Mouse (Mus musculus): ENCODE results near the gene Mpzl2. TPM values are rescaled to one million over a fixed set of nuclear protein-coding genes. Genes with fewer than 3 reads are reported as not detected.
"Not testable (repeated sequence)": the region's sequence is repeated elsewhere in the genome, so short reads cannot be mapped to it uniquely, and the experiment has no call there.

The Mpzl2 gene
- polyA plus RNA-seq, 1 experiment from 2014 or later, result 11.6 TPM

GRCm38 (mm10) chr9:45018031-45018430 lies 21.6 kb upstream of the Mpzl2 start:
- no peaks in the 10 kb centered on the region for H3K9me3 ChIP-seq (ENCODE audit: control insufficient read depth, low read length)
- DNase-seq (ENCODE audit: low spot score), result no peak
- H3K27ac ChIP-seq (replicated peaks; ENCODE audit: low read depth, low read length), result no peak overlapping the region
- H3K27me3 ChIP-seq (ENCODE audit: control insufficient read depth, insufficient read depth, low read length), result no peaks in the 10 kb centered on the region
- H3K4me2 ChIP-seq (ENCODE audit: low read depth, severe bottlenecking), result no peak overlapping the region
- H3K4me3 ChIP-seq (ENCODE audit: low read depth, low read length), result no peak overlapping the region
- no peak for ATAC-seq (ENCODE audit: insufficient number of reproducible peaks, low FRiP score, low TSS enrichment, low read depth)
- WGBS, result 85% methylated on average over 11 of the region's 11 CpGs
- no peak overlapping the region for H3K9ac ChIP-seq (ENCODE audit: low read length)
- H3K36me3 ChIP-seq (ENCODE audit: control insufficient read depth, insufficient read depth, low read length), result no peaks in the 10 kb centered on the region
- H3K4me1 ChIP-seq (ENCODE audit: control insufficient read depth, insufficient read depth, low read length), result no peaks in the 10 kb centered on the region

GRCm38 (mm10) chr9:45022800-45023199 lies 16.8 kb upstream of the Mpzl2 start:
- ATAC-seq (ENCODE audit: insufficient number of reproducible peaks, low FRiP score, low TSS enrichment, low read depth), result no peak
- Histone ChIP-seq H3K4me2 (ENCODE audit: low read depth, severe bottlenecking) (no peak overlapping the region), H3K9me3 (ENCODE audit: control insufficient read depth, low read length) (no peaks in the 10 kb centered on the region), H3K27ac (replicated peaks; ENCODE audit: low read depth, low read length) (no peak overlapping the region), H3K4me1 (ENCODE audit: control insufficient read depth, insufficient read depth, low read length) (no peaks in the 10 kb centered on the region), H3K27me3 (ENCODE audit: control insufficient read depth, insufficient read depth, low read length) (no peaks in the 10 kb centered on the region), H3K36me3 (ENCODE audit: control insufficient read depth, insufficient read depth, low read length) (no peaks in the 10 kb centered on the region), H3K4me3 (ENCODE audit: low read depth, low read length) (no peak overlapping the region), H3K9ac (ENCODE audit: low read length) (no peak overlapping the region)
- peak; percentile 76 for DNase-seq (ENCODE audit: low spot score)
- 8% methylated on average over 3 of the region's 3 CpGs for WGBS

- DNase-seq (ENCODE audit: low spot score) (no peak), ATAC-seq (ENCODE audit: insufficient number of reproducible peaks, low FRiP score, low TSS enrichment, low read depth) (no peak)
- Histone ChIP-seq H3K4me1 (ENCODE audit: control insufficient read depth, insufficient read depth, low read length) (no peaks in the 10 kb centered on the region), H3K9ac (ENCODE audit: low read length) (no peak overlapping the region), H3K4me2 (ENCODE audit: low read depth, severe bottlenecking) (no peak overlapping the region), H3K36me3 (ENCODE audit: control insufficient read depth, insufficient read depth, low read length) (no peaks in the 10 kb centered on the region), H3K27me3 (ENCODE audit: control insufficient read depth, insufficient read depth, low read length) (no peaks in the 10 kb centered on the region), H3K4me3 (ENCODE audit: low read depth, low read length) (no peak overlapping the region), H3K27ac (replicated peaks; ENCODE audit: low read depth, low read length) (no peak overlapping the region), H3K9me3 (ENCODE audit: control insufficient read depth, low read length) (no peaks in the 10 kb centered on the region)
- WGBS, result 65% methylated on average over 3 of the region's 3 CpGs
These were observed 16.0 kb upstream of the Mpzl2 start for GRCm38 (mm10) chr9:45023638-45024037.

- Histone ChIP-seq H3K9ac (ENCODE audit: low read length) (no peak overlapping the region), H3K27ac (replicated peaks; ENCODE audit: low read depth, low read length) (no peak overlapping the region), H3K4me3 (ENCODE audit: low read depth, low read length) (no peak overlapping the region), H3K36me3 (ENCODE audit: control insufficient read depth, insufficient read depth, low read length) (no peaks in the 10 kb centered on the region), H3K9me3 (ENCODE audit: control insufficient read depth, low read length) (no peaks in the 10 kb centered on the region), H3K4me1 (ENCODE audit: control insufficient read depth, insufficient read depth, low read length) (no peaks in the 10 kb centered on the region), H3K27me3 (ENCODE audit: control insufficient read depth, insufficient read depth, low read length) (no peaks in the 10 kb centered on the region), H3K4me2 (ENCODE audit: low read depth, severe bottlenecking) (no peak overlapping the region)
- WGBS, result 73% methylated on average over 2 of the region's 2 CpGs
- DNase-seq (ENCODE audit: low spot score) (no peak), ATAC-seq (ENCODE audit: insufficient number of reproducible peaks, low FRiP score, low TSS enrichment, low read depth) (no peak)
These were observed 15.4 kb upstream of the Mpzl2 start for GRCm38 (mm10) chr9:45024187-45024586.

GRCm38 (mm10) chr9:45027376-45027775 lies 12.2 kb upstream of the Mpzl2 start:
- WGBS, result 70% methylated on average over 8 of the region's 8 CpGs
- no peak overlapping the region for H3K4me3 ChIP-seq (ENCODE audit: low read depth, low read length)
- ATAC-seq (ENCODE audit: insufficient number of reproducible peaks, low FRiP score, low TSS enrichment, low read depth) (no peak), DNase-seq (ENCODE audit: low spot score) (no peak)
- H3K9me3 ChIP-seq (ENCODE audit: control insufficient read depth, low read length), result no peaks in the 10 kb centered on the region
- H3K36me3 ChIP-seq (ENCODE audit: control insufficient read depth, insufficient read depth, low read length), result no peaks in the 10 kb centered on the region
- H3K9ac ChIP-seq (ENCODE audit: low read length), result no peak overlapping the region
- no peaks in the 10 kb centered on the region for H3K27me3 ChIP-seq (ENCODE audit: control insufficient read depth, insufficient read depth, low read length)
- H3K27ac ChIP-seq (replicated peaks; ENCODE audit: low read depth, low read length), result no peak overlapping the region
- no peaks in the 10 kb centered on the region for H3K4me1 ChIP-seq (ENCODE audit: control insufficient read depth, insufficient read depth, low read length)
- no peak overlapping the region for H3K4me2 ChIP-seq (ENCODE audit: low read depth, severe bottlenecking)

- Histone ChIP-seq H3K4me3 (ENCODE audit: low read depth, low read length) (no peak overlapping the region), H3K36me3 (ENCODE audit: control insufficient read depth, insufficient read depth, low read length) (no peaks in the 10 kb centered on the region), H3K9ac (ENCODE audit: low read length) (no peak overlapping the region), H3K4me1 (ENCODE audit: control insufficient read depth, insufficient read depth, low read length) (no peaks in the 10 kb centered on the region), H3K27ac (replicated peaks; ENCODE audit: low read depth, low read length) (no peak overlapping the region), H3K27me3 (ENCODE audit: control insufficient read depth, insufficient read depth, low read length) (no peaks in the 10 kb centered on the region), H3K9me3 (ENCODE audit: control insufficient read depth, low read length) (no peaks in the 10 kb centered on the region), H3K4me2 (ENCODE audit: low read depth, severe bottlenecking) (no peak overlapping the region)
- ATAC-seq (ENCODE audit: insufficient number of reproducible peaks, low FRiP score, low TSS enrichment, low read depth), result no peak
- 74% methylated on average over 6 of the region's 6 CpGs for WGBS
- no peak for DNase-seq (ENCODE audit: low spot score)
These were observed 9.3 kb upstream of the Mpzl2 start for GRCm38 (mm10) chr9:45030341-45030740.

- Histone ChIP-seq H3K4me3 (ENCODE audit: low read depth, low read length) (no peak overlapping the region), H3K4me1 (ENCODE audit: control insufficient read depth, insufficient read depth, low read length) (no peaks in the 10 kb centered on the region), H3K4me2 (ENCODE audit: low read depth, severe bottlenecking) (no peak overlapping the region), H3K27me3 (ENCODE audit: control insufficient read depth, insufficient read depth, low read length) (no peaks in the 10 kb centered on the region), H3K27ac (replicated peaks; ENCODE audit: low read depth, low read length) (no peak overlapping the region), H3K9ac (ENCODE audit: low read length) (no peak overlapping the region), H3K9me3 (ENCODE audit: control insufficient read depth, low read length) (no peaks in the 10 kb centered on the region), H3K36me3 (ENCODE audit: control insufficient read depth, insufficient read depth, low read length) (no peaks in the 10 kb centered on the region)
- DNase-seq (ENCODE audit: low spot score) (no peak), ATAC-seq (ENCODE audit: insufficient number of reproducible peaks, low FRiP score, low TSS enrichment, low read depth) (no peak)
- WGBS, result 77% methylated on average over 2 of the region's 2 CpGs
These were observed 7.3 kb upstream of the Mpzl2 start for GRCm38 (mm10) chr9:45032261-45032660.

GRCm38 (mm10) chr9:45034526-45034925 lies 5.1 kb upstream of the Mpzl2 start:
- Histone ChIP-seq H3K27me3 (ENCODE audit: control insufficient read depth, insufficient read depth, low read length) (no peaks in the 10 kb centered on the region), H3K27ac (replicated peaks; ENCODE audit: low read depth, low read length) (no peak overlapping the region), H3K9ac (ENCODE audit: low read length) (no peak overlapping the region), H3K4me2 (ENCODE audit: low read depth, severe bottlenecking) (no peak overlapping the region), H3K9me3 (ENCODE audit: control insufficient read depth, low read length) (no peaks in the 10 kb centered on the region), H3K4me1 (ENCODE audit: control insufficient read depth, insufficient read depth, low read length) (no peaks in the 10 kb centered on the region), H3K36me3 (ENCODE audit: control insufficient read depth, insufficient read depth, low read length) (no peaks in the 10 kb centered on the region), H3K4me3 (ENCODE audit: low read depth, low read length) (no peak overlapping the region)
- ATAC-seq (ENCODE audit: insufficient number of reproducible peaks, low FRiP score, low TSS enrichment, low read depth) (no peak), DNase-seq (ENCODE audit: low spot score) (no peak)
- 78% methylated on average over 3 of the region's 3 CpGs for WGBS

- H3K27me3 ChIP-seq (ENCODE audit: control insufficient read depth, insufficient read depth, low read length); H3K4me3 ChIP-seq (ENCODE audit: low read depth, low read length); H3K9ac ChIP-seq (ENCODE audit: low read length); H3K4me1 ChIP-seq (ENCODE audit: control insufficient read depth, insufficient read depth, low read length); H3K27ac ChIP-seq (replicated peaks; ENCODE audit: low read depth, low read length); H3K36me3 ChIP-seq (ENCODE audit: control insufficient read depth, insufficient read depth, low read length); H3K4me2 ChIP-seq (ENCODE audit: low read depth, severe bottlenecking); H3K9me3 ChIP-seq (ENCODE audit: control insufficient read depth, low read length); DNase-seq (ENCODE audit: low spot score); ATAC-seq (ENCODE audit: insufficient number of reproducible peaks, low FRiP score, low TSS enrichment, low read depth): not testable (repeated sequence)
- 82% methylated on average over 1 of the region's 1 CpGs for WGBS
These were observed 1.8 kb upstream of the Mpzl2 start for GRCm38 (mm10) chr9:45037803-45038202.
